Mouse (Mus musculus) frontal cortex, postnatal 10 days (tissue): Measurements from ENCODE around the gene Nek10.
"Not testable (repeated sequence)": the region's sequence is repeated elsewhere in the genome, so short reads cannot be mapped to it uniquely, and the experiment has no call there.

ENCODE experiments used
- DNase-seq, 2 experiments: peaks; one replicate each; pipeline ENCODE4 v3.0.0; 2022; ENCODE audit warnings: low spot score in 2 of 2, mixed read lengths in 1 of 2

Nek10 gene

DNA sequence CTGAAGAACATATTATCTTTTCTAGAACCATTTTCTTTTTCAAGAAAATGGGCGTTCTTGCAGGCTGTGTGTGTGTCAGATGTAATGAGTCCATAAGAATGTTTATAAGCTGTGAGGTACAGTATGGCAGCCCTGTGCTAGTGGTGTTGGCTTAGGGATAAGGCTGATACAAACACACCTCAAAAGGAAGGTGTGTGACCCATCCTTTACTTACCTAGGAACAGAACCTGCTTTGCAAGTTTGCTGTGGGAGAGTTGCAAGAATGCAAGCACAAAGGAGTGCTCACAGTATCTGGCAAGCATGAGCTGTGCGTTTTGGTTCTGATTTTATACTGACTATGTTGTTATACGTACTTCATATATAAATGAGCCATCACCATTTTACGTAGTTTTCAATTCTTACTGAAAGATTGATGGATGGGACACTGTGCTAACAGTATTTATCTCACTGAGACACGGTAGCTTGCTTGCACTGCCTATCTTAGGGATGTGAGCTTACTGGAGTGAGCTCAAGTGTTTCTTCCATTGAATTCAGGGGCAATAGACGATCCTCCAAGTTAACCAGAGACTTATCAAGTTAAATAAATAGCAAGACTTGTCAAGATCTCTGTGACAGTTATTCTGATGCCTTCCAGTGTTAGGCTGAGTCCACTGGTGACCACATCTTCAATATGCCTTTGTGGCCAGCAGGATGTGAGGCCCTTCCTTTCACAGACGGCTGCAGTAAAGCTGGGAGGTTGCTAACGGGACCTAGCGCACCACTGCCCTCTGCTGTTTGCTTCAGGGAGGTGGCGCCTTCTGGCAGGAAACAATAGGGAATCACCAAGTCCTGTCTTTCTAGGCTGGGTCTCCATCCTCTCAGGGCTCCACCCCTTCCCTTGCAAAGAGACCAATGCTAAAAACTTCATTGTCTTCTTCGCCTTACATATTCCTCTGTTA is 181.8 kb downstream of the Nek10 start:
- peak; percentile 11 to 61 for DNase-seq

DNA sequence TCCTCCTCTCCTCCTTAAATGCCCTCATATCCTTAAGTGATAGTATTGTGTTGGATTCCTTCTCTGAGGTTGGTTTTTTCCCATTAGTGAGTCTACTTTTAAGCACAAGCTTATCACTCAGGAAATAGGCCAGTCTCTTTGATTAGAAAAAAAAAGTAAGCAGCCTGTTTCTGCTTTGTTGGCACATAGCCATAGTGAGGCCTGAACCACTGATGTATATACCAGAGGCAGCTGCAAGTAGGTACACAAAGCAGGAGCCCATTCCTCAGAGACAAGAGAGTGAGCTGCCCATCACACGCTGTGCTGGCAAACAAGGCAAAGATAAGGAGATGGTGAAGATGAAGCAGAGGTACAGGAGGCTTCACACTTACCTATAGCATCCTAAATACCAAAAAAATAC is 184.2 kb downstream of the Nek10 start:
- no peak for DNase-seq

DNA sequence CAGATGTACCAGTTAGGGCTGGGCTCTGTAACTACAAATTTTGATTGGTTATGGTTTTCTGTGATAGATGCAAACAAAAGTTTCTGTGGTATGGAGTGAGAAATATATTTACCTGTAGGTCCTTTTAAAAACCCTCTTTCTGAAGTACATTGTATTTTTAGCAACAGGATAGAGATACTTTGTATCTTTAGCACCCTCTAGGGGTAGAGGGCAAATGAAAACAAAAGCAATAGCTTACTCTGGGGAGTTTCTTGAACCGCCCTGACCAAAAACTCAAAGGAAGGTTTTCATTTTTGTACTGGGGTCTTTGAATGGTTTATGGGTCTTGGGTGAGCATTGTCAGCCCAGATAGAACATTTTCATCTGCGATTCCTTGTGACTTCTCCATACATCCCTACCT is 188.4 kb downstream of the Nek10 start:
- no peak for DNase-seq

DNA sequence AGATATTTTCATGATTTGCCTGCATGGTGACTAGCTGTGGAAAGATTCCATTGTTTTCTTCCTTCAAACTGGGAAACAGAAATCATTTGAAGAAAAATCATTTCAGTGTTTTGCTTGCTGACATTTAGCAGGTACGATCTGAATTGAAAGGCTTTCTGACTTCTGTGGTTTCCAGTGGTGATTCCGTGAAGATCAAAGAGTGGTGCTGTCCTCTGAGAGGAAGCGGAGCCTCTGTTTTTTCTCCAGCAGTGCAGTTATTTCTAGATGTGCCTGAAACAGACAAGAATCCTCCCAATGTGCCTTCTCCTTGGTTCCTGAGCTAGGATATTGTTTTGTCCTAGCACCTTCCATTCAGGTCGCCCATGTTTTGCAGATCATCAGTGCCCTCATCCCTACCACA is 208.2 kb downstream of the Nek10 start:
- no peak for DNase-seq

DNA sequence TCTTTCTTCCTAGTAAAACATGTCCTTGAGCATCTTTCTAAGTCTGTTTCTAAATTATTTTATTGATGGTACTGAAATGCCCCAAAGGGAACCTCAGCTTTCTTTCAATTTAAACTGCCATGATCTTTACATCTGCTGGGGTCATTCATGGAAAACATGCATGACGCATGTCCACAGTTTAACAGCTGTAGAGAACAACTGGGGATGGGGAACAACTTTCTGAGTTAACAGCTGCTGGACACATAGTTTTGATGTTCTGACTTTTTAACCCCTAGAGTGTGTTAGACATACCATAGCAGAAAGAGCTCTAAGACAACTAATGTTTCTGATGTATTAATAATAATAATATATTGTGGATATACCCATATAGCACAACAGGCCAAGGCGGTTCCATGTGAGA is 211.6 kb downstream of the Nek10 start:
- DNase-seq, result no peak

DNA sequence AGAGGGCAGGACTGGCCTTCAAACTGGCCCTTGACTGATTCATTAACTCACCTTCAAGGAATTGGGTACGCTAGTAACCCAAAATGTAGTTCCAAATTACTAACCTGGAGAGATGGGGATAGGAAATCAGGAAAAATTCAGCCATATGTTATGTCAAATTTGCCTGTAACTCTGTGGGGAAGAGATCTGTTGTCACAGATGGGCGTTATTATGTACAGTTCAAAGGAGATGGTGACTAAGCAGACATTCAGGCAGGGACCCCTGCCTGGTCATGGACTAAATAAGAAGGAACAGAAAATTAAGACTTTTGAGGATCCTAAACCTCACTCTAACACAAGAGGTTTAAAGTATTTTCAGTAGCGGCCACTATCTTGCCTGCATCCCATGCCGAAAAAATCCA is 227.4 kb downstream of the Nek10 start:
- DNase-seq, result not testable (repeated sequence)

DNA sequence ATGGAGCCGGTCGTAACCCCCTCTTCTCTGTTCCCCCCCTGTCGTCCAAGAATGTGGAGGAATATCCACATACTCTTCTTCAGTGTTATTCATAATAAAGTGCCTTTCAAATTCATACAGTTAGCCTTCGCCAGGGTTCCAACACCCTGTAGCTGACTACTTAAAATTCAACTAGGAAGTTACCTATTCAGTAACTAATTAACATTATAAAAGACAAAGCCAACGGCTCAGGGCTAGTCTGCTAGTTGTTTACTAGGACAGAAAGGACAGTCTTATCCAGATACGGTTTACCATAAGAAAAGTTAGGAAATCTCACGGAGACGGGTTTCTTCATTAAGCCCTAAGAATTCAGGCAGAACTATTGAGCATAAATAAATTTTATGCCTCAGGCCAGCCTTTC is 231.4 kb downstream of the Nek10 start:
- DNase-seq, result not testable (repeated sequence)

DNA sequence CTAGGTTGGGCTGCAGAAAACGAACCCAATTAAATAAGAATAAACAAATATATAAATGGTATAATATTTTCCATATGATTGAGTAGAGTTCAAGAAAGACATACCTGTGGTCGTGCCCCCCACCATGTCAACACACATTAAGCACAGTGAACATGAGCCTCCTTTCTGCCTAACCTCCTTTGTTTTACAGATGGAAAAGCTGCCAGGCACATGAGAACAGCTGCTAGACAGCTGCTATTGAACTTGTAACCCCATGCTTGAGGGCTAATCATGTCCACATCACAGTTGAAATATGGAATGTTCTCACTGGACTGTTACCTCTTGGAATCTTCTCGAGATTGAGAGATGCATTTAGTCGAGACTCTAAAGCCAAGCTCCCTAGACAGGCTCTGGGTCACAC is 245.0 kb downstream of the Nek10 start:
- no peak for DNase-seq

DNA sequence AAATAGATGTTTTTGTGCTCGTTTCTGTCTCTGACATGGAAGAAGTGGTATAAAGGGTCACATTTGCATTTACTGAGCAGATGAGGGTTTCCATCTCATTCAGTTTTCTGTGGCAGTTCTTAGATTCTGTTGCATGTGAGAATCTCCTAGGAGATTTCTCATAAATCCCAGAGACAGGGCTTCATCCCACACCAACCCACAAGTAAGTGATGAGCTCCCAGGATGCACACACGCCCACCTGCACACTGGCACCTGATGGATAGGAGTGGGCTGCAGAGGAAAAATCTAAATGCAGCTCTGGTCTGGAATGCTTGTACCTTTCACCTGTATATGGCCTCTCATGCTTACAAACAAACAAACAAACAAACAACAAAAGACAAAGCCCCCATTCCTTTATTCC is 258.3 kb downstream of the Nek10 start:
- no peak for DNase-seq
